Mouse (Mus musculus) megakaryocyte, embryonic 14.5 days (primary cell): ENCODE results near the gene Nav1.

Experiments
- FLI1 ChIP-seq: IDR thresholded peaks from 2 replicates; pipeline ENCODE4 v1.6.1; 2012; ENCODE audit warnings: low read length, inconsistent platforms, mixed read lengths
- GATA1 ChIP-seq: IDR thresholded peaks from 3 replicates; pipeline ENCODE4 v1.6.1; 2012; ENCODE audit warnings: mixed read lengths, low read length, inconsistent platforms, borderline replicate concordance

DNA sequence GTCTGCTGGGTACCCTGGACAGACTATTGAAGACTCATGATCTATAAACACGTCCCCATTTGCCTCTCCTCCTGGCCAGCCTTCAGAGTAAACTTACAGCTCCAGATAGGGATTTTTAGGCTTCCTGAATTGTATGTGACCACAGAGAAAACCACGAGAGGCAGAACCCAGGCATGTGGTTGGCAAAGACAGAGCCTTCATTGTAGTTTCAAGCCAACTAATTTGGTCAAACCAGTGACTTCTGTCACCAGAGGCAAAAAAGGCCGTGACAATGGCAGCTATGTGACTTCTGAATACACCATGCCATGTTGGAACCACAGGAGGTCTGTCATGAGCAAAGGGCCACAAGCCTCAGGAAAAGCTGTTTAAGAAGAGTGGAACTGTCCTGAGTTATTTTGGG is 18.6 kb upstream of the Nav1 start:
- TF ChIP-seq GATA1, result no peak
- no peak for TF ChIP-seq FLI1
